Mouse (Mus musculus): ENCODE measurements around the gene Tmem138. TPM values are rescaled to one million over a fixed set of nuclear protein-coding genes. Genes with fewer than 3 reads are reported as not detected.

Tmem138 gene
- polyA plus RNA-seq (2012; rRNA removed), result 4.5 and 6.0 TPM in 2 replicates

GRCm38 (mm10) chr19:10576690-10577561 lies at the start of gene Tmem138, which contains the start of gene Cyb561a3:
TSS of gene Tmem138 (minus strand) at chr19:10577362.
TSS of gene Cyb561a3 (plus strand) at chr19:10577172.

GRCm38 (mm10) chr19:10605293-10605900 lies 28.2 kb upstream of the Tmem138 start, which contains the start of the genes Ddb1 and Tkfc:
TSS of gene Ddb1 (plus strand) at chr19:10605327.
TSS of gene Tkfc (minus strand) at chr19:10605654.

GRCm38 (mm10) chr19:10555624-10556510 lies 21.3 kb downstream of the Tmem138 start, which contains the start of gene Tmem216:
TSS of gene Tmem216 (minus strand) at chr19:10556238.

GRCm38 (mm10) chr19:10525910-10526309 lies 51.3 kb downstream of the Tmem138 start, which contains the start of gene Sdhaf2:
TSS of gene Sdhaf2 (minus strand) at chr19:10526142.

GRCm38 (mm10) chr19:10525106-10525901 lies 51.9 kb downstream of the Tmem138 start, which contains the start of gene Cpsf7:
TSS of gene Cpsf7 (plus strand) at chr19:10525266.

Other genes with a start within 250 kb of the Tmem138 start
- gene Syt7, start 188.3 kb downstream of the Tmem138 start, polyA plus RNA-seq (2012; rRNA removed), result 25.4 and 29.9 TPM in 2 replicates
- 0.98 and 1.2 TPM in 2 replicates for gene Lrrc10b, start 119.9 kb downstream of the Tmem138 start, polyA plus RNA-seq (2012; rRNA removed)
- 0.29 and 0.40 TPM in 2 replicates for gene Ppp1r32, start 94.4 kb downstream of the Tmem138 start, polyA plus RNA-seq (2012; rRNA removed)
- 23.7 and 26.0 TPM in 2 replicates for gene Cpsf7, start 52.1 kb downstream of the Tmem138 start, polyA plus RNA-seq (2012; rRNA removed)
- 15.4 and 15.9 TPM in 2 replicates for gene Sdhaf2, start 51.2 kb downstream of the Tmem138 start, polyA plus RNA-seq (2012; rRNA removed)
- gene Tmem216, start 21.1 kb downstream of the Tmem138 start, polyA plus RNA-seq (2012; rRNA removed), result 9.4 and 9.7 TPM in 2 replicates
- gene Cyb561a3, start 190 bp downstream of the Tmem138 start, polyA plus RNA-seq (2012; rRNA removed), result 39.9 and 52.5 TPM in 2 replicates
- 72.4 and 75.5 TPM in 2 replicates for gene Ddb1, start 28.0 kb upstream of the Tmem138 start, polyA plus RNA-seq (2012; rRNA removed)
- 14.1 and 14.2 TPM in 2 replicates for gene Tkfc, start 28.3 kb upstream of the Tmem138 start, polyA plus RNA-seq (2012; rRNA removed)
- 0.13 and 0.47 TPM in 2 replicates for gene Vwce, start 56.9 kb upstream of the Tmem138 start, polyA plus RNA-seq (2012; rRNA removed)
- gene Pga5, start 100.7 kb upstream of the Tmem138 start, polyA plus RNA-seq (2012; rRNA removed), result not detected in 2 replicates
- gene Vps37c, start 111.4 kb upstream of the Tmem138 start, polyA plus RNA-seq (2012; rRNA removed), result 60.5 and 79.4 TPM in 2 replicates
- gene Cd5, start 161.6 kb upstream of the Tmem138 start, polyA plus RNA-seq (2012; rRNA removed), result 0.84 and 1.2 TPM in 2 replicates

Data from colon, adult 2 months (tissue).